10 mouse cellular contexts compared by ENCODE assay signal in the genomic region with DNA sequence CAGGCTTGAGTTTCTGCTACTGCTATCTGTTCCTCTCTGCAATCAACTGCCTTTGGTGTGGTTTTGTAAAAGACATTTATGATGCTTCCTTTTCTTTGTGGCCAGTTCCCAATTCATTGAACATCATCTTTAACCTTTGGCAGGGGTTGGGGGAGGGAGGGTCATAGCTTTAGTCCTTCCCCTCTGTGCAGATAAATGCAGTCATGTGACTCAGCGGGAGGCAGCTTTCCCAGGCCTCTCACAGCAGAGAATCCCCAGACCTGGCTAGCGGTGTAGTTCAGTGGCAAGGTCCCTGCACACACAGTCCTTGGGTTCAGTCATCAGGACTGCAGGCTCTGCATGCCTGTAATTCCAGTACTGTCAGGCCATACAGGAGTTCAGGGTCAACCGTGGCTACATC. TPM values are rescaled to one million over a fixed set of nuclear protein-coding genes. Genes with fewer than 3 reads are reported as not detected.
DNase-seq lines count a peak whose midpoint lies in the region; ATAC-seq lines count a peak whose summit lies in the region.
"Had no signal": no experiment of that assay in that cellular context is flagged by ENCODE, and none has a peak within 500 bp of the region (broad histone marks: within the 10 kb centered on the region; RNA-seq: fewer than 3 reads in every experiment).

No protein-coding gene starts in this region.

- H3K9ac ChIP-seq in heart, embryonic 12.5 days, result 0 out of 2 replicates have a peak overlapping the region, but pooled peaks have one; percentile 42
- H3K9ac ChIP-seq: embryonic facial prominence, embryonic 12.5 days had no signal

- WGBS in heart, embryonic 12.5 days, result 25% methylated on average over 3 of the region's 3 CpGs

- H3K27ac ChIP-seq in heart, embryonic 12.5 days (ENCODE audit: poor library complexity, severe bottlenecking), result 0 out of 2 replicates have a peak overlapping the region, but pooled peaks have one; percentile 10
- H3K27ac ChIP-seq: embryonic facial prominence, embryonic 12.5 days had no signal

- no peak overlapping the region for H3K4me3 ChIP-seq in heart, embryonic 12.5 days
- H3K4me3 ChIP-seq: embryonic facial prominence, embryonic 12.5 days had no signal

- H3K4me2 ChIP-seq in heart, embryonic 12.5 days, result no peak overlapping the region
- H3K4me2 ChIP-seq: embryonic facial prominence, embryonic 12.5 days had no signal

- DNase-seq in heart, postnatal 14 days, result no peak
- DNase-seq in thymus, postnatal 4 days, result peak; percentile 25
- DNase-seq in thymus, postnatal 10 days (ENCODE audit: low spot score in 2 of 2), result no peak
- DNase-seq in kidney, postnatal 25 days, result peak; percentile 74 to 84
- no peak for DNase-seq in right cerebral cortex, postnatal 36 days (ENCODE audit: low spot score in 2 of 2)
- no peak for DNase-seq in natural killer cell, adult 2 months (ENCODE audit: low spot score in 2 of 2)
- no peak for DNase-seq in urinary bladder, postnatal 36 days (ENCODE audit: low spot score in 2 of 2)
- DNase-seq: lung, adult 18-20 months had no signal

- ATAC-seq in heart, embryonic 12.5 days (ENCODE audit: insufficient number of reproducible peaks, low FRiP score), result no peak

- intact Hi-C loops in heart, postnatal 14 days (cut with DNase I), result no loop called here

- no peaks in the 10 kb centered on the region for H3K36me3 ChIP-seq in heart, embryonic 12.5 days
- H3K36me3 ChIP-seq: embryonic facial prominence, embryonic 12.5 days had no signal

- H3K4me1 ChIP-seq in heart, embryonic 12.5 days (replicated peaks), result peaks cover 25% of the 10 kb centered on the region

- no peaks in the 10 kb centered on the region for H3K27me3 ChIP-seq in heart, embryonic 12.5 days (replicated peaks)
- H3K27me3 ChIP-seq: embryonic facial prominence, embryonic 12.5 days had no signal

- no peaks in the 10 kb centered on the region for H3K9me3 ChIP-seq in heart, embryonic 12.5 days (replicated peaks)
- H3K9me3 ChIP-seq: embryonic facial prominence, embryonic 12.5 days had no signal

RNA-seq across cellular contexts. Expression of a gene that starts 29.2 kb away (rescaled TPM):
- polyA plus RNA-seq in heart, embryonic 12.5 days (2016; fragmentation: Nextera tagmentation; extraction: Ambion mirVana), result 32.5 and 36.9 TPM in 2 replicates
- total RNA-seq in heart, postnatal 14 days (2021), result 10 to 100 TPM; 17.9 to 21.6 TPM

RNA-seq across cellular contexts. Expression of a gene that starts 29.3 kb away (rescaled TPM):
- polyA plus RNA-seq in heart, embryonic 12.5 days (2016; fragmentation: Nextera tagmentation; extraction: Ambion mirVana), result 48.4 and 50.3 TPM in 2 replicates
- total RNA-seq in heart, postnatal 14 days (2021), result 10 to 100 TPM; 91.6 to 98.4 TPM

RNA-seq across cellular contexts. Expression of a gene that starts 49.0 kb away (rescaled TPM):
- polyA plus RNA-seq in heart, embryonic 12.5 days (2016; fragmentation: Nextera tagmentation; extraction: Ambion mirVana), result 34.9 and 37.2 TPM in 2 replicates
- 10 to 100 TPM; 29.9 to 34.6 TPM for total RNA-seq in heart, postnatal 14 days (2021)

RNA-seq across cellular contexts. Expression of a gene that starts 49.4 kb away (rescaled TPM):
- polyA plus RNA-seq in heart, embryonic 12.5 days (2016; fragmentation: Nextera tagmentation; extraction: Ambion mirVana), result 88.2 and 90.8 TPM in 2 replicates
- total RNA-seq in heart, postnatal 14 days (2021), result 100 to 1,000 TPM; 119 to 127 TPM

Comparison
In these comparisons a context has a peak if more than half of its experiments do, and no peak if none do; other contexts are left out.
1. DNase-seq: peak in thymus, postnatal 4 days (single experiment) and kidney, postnatal 25 days (2 of 2); none in heart, postnatal 14 days (0 of 2), thymus, postnatal 10 days (0 of 2), right cerebral cortex, postnatal 36 days (0 of 2), natural killer cell, adult 2 months (0 of 2) and urinary bladder, postnatal 36 days (0 of 2).